1 mouse cellular context compared by ENCODE assay signal in the genomic region with DNA sequence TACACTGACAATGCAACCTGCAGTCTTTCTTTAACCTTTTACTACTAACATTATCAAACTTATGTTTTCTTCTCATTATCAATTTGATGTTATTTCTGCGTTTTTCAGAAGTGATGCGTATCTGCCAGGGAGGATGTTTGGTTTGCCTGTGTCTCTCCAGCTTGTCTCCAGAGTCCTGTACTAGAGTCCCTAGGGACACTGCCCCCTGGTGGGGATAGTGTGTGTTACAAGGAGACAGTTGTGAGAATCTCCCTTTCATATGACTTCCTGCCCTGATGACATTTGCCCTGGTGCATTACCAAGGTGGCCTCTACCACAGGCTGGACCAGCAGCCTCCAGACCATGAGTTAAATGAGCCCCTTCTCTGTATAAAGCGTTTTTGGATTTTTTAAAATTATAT.
TF ChIP-seq lines count a peak whose summit lies in the region.

No protein-coding gene starts in this region.

TF ChIP-seq in CH12.LX, 34 proteins besides CTCF, POLR2A, EP300 and RAD21 (continued from another document):
- TF ChIP-seq PAX5 (IDR thresholded peaks at IDR 0.05; ENCODE audit: low read length) (no peak), ELF1 (IDR thresholded peaks at IDR 0.05; ENCODE audit: low read depth, low read length) (no peak), CHD1 (IDR thresholded peaks at IDR 0.05; ENCODE audit: low read depth, low read length) (no peak), TBP (conservative IDR thresholded peaks at IDR 0.05; ENCODE audit: low read depth, low read length) (no peak), BHLHE40 (IDR thresholded peaks at IDR 0.05; ENCODE audit: low read depth, low read length) (no peak), CHD2 (IDR thresholded peaks at IDR 0.05; ENCODE audit: low read length) (no peak), NRF1 (IDR thresholded peaks at IDR 0.05; ENCODE audit: low read depth, low read length) (no peak), ZMIZ1 (IDR thresholded peaks at IDR 0.05; ENCODE audit: low read depth, low read length) (no peak), USF2 (conservative IDR thresholded peaks at IDR 0.05; ENCODE audit: low read depth, low read length) (no peak), E2F4 (IDR thresholded peaks at IDR 0.05; ENCODE audit: insufficient replicate concordance, low read depth, low read length) (no peak), MAZ (IDR thresholded peaks at IDR 0.05; ENCODE audit: low read depth, low read length) (0 out of 2 replicates have a peak, but pooled peaks have one; percentile 57), POLR2AphosphoS2 (IDR thresholded peaks at IDR 0.05; ENCODE audit: low read depth, low read length) (no peak), SMC3 (IDR thresholded peaks at IDR 0.05; ENCODE audit: low read depth, low read length) (peak; percentile 66), MAX (IDR thresholded peaks at IDR 0.05; ENCODE audit: low read length) (no peak), JUND (conservative IDR thresholded peaks at IDR 0.05; ENCODE audit: low read depth, low read length) (peak; percentile 46; the same call in 1 of the 2 replicates), HCFC1 (IDR thresholded peaks at IDR 0.05; ENCODE audit: low read depth, low read length) (no peak), IRF4 (IDR thresholded peaks at IDR 0.05; ENCODE audit: low read depth, low read length) (peak; percentile 38; the same call in 1 of the 2 replicates), KAT2A (IDR thresholded peaks at IDR 0.05; ENCODE audit: insufficient replicate concordance, low read length) (peak; percentile 93), MXI1 (IDR thresholded peaks at IDR 0.05; ENCODE audit: low read depth, low read length) (no peak), ZC3H11A (IDR thresholded peaks at IDR 0.05; ENCODE audit: low read depth, low read length) (no peak), ZKSCAN1 (IDR thresholded peaks at IDR 0.05; ENCODE audit: borderline replicate concordance, low read depth, low read length) (no peak), MAFK (IDR thresholded peaks at IDR 0.05; ENCODE audit: insufficient replicate concordance, low read length) (no peak), ETS1 (conservative IDR thresholded peaks at IDR 0.05; ENCODE audit: low read depth, low read length) (no peak)
